Mouse (Mus musculus) thymus, adult 2 months (tissue): Measurements from ENCODE around the gene Cep85l.

Source experiments
- CTCF ChIP-seq: fragments of 200-500 bp; IDR thresholded peaks from 2 replicates; pipeline ENCODE4 v1.5.1; 2012; ENCODE audit warnings: mild to moderate bottlenecking, control low read depth, low read length, moderate library complexity, borderline replicate concordance; ENCODE audit not compliant: control insufficient read depth, poor library complexity, insufficient read depth; ENCODE audit errors: extremely low read depth
- POLR2A ChIP-seq: fragments of 200-500 bp; IDR thresholded peaks from 2 replicates; pipeline ENCODE4 v1.6.1; 2012; ENCODE audit warnings: mild to moderate bottlenecking, low read length, control low read depth, moderate library complexity; ENCODE audit not compliant: control insufficient read depth, poor library complexity, insufficient read depth; ENCODE audit errors: extremely low read depth

GRCm38 (mm10) chr10:53406845-53407244 lies 27.1 kb upstream of the Cep85l start:
- TF ChIP-seq POLR2A (no peak), CTCF (no peak)
